Mouse (Mus musculus) liver, adult 2 months (tissue): ENCODE results near the gene Mtif2. TPM values are rescaled to one million over a fixed set of nuclear protein-coding genes. Genes with fewer than 3 reads are reported as not detected.

Experiments used
- DNase-seq: peaks from one replicate; pipeline ENCODE4 v3.0.0-alpha.2; 2011; ENCODE audit warnings: low read depth, low spot score; ENCODE audit errors: extremely low read depth
- H3K27ac ChIP-seq: fragments of 200-500 bp; replicated peaks from 2 replicates; pipeline ENCODE4 v1.5.1; 2012; ENCODE audit warnings: low read depth, mild to moderate bottlenecking, control low read depth, inconsistent platforms, low read length; ENCODE audit not compliant: insufficient read depth
- H3K27me3 ChIP-seq: fragments of 200-500 bp; 2 replicates; pipeline ENCODE4 v1.6.1; 2012; ENCODE audit warnings: mild to moderate bottlenecking, moderate library complexity, low read length, inconsistent platforms; ENCODE audit not compliant: control insufficient read depth, insufficient read depth
- H3K36me3 ChIP-seq: fragments of 200-500 bp; 2 replicates; pipeline ENCODE4 v1.6.1; 2012; ENCODE audit warnings: low read length, inconsistent platforms; ENCODE audit not compliant: control insufficient read depth, insufficient read depth
- H3K4me1 ChIP-seq: fragments of 200-500 bp; 2 replicates; pipeline ENCODE4 v1.6.1; 2011; ENCODE audit warnings: low read length; ENCODE audit not compliant: control insufficient read depth, insufficient read depth
- H3K4me3 ChIP-seq: fragments of 200-500 bp; 2 replicates; pipeline ENCODE4 v1.5.1; 2011; ENCODE audit warnings: low read depth, mild to moderate bottlenecking, control low read depth, low read length, moderate library complexity; ENCODE audit not compliant: insufficient read depth
- H3K79me2 ChIP-seq: fragments of 200-500 bp; 2 replicates; pipeline ENCODE4 v1.6.1; 2012; ENCODE audit warnings: inconsistent platforms, mild to moderate bottlenecking, low read length, moderate library complexity; ENCODE audit not compliant: control insufficient read depth, insufficient read depth
- H3K9ac ChIP-seq: fragments of 200-500 bp; 2 replicates; pipeline ENCODE4 v1.6.1; 2012; ENCODE audit warnings: low read depth, mild to moderate bottlenecking, control low read depth, inconsistent platforms, low read length
- CTCF ChIP-seq: fragments of 200-500 bp; IDR thresholded peaks from 2 replicates; pipeline ENCODE4 v1.5.1; 2011; ENCODE audit warnings: low read depth, low read length, control low read depth
- POLR2A ChIP-seq: fragments of 200-500 bp; IDR thresholded peaks from 2 replicates; pipeline ENCODE4 v1.6.1; 2011; ENCODE audit warnings: low read length, control low read depth; ENCODE audit not compliant: insufficient read depth; ENCODE audit errors: extremely low read depth
- WGBS: fragments of 180-500 bp; shearing (Covaris S2); methylation state at CpG from one replicate; pipeline ENCODE4 v1.1.7; 2018; 5-methylcytosine and 5-hydroxymethylcytosine counted together
- polyA plus RNA-seq: library from polyadenylated mRNA; depleted of rRNA; stranded (reverse); fragments of >200 nt; gene quantifications from 2 replicates; pipeline ENCODE4 v1.2.3, GENCODE M21; 2012; rRNA removed
- total RNA-seq: library from RNA; depleted of rRNA; stranded (reverse); fragments of >200 nt; gene quantifications from 2 replicates; pipeline ENCODE4 v1.2.3, GENCODE M21; 2014; rRNA removed

The Mtif2 gene
- total and polyA plus RNA-seq, 2 experiments = 8.3 to 26.2 TPM

- WGBS = 18% methylated on average over 2 of the region's 2 CpGs
- TF ChIP-seq CTCF (no peak), POLR2A (no peak)
- no peak overlapping the region for H3K9ac ChIP-seq
These were observed 46.4 kb downstream of the Mtif2 start for GRCm38 (mm10) chr11:29572656-29573055.

GRCm38 (mm10) chr11:29579610-29580009, 53.4 kb downstream of the Mtif2 start:
- no peak overlapping the region for H3K4me3 ChIP-seq
- H3K9ac ChIP-seq = no peak overlapping the region
- no peaks in the 10 kb centered on the region for H3K27me3 ChIP-seq
- H3K36me3 ChIP-seq = no peaks in the 10 kb centered on the region
- no peak for TF ChIP-seq POLR2A
- TF ChIP-seq CTCF = peak; percentile 28
- no peak overlapping the region for H3K27ac ChIP-seq
- DNase-seq = peak; percentile 10
- H3K4me1 ChIP-seq = no peaks in the 10 kb centered on the region
- no peaks in the 10 kb centered on the region for H3K79me2 ChIP-seq

More at GRCm38 (mm10) chr11:29572656-29573055, 46.4 kb downstream of the Mtif2 start:
- DNase-seq = peak; percentile 56
- Histone ChIP-seq H3K36me3 (no peaks in the 10 kb centered on the region), H3K4me1 (no peaks in the 10 kb centered on the region; the same call in 1 of the 2 replicates), H3K79me2 (no peaks in the 10 kb centered on the region), H3K27ac (no peak overlapping the region), H3K4me3 (no peak overlapping the region), H3K27me3 (no peaks in the 10 kb centered on the region)

Other genes starting within 250 kb of the Mtif2 start
- gene Ccdc88a, start 152.8 kb upstream of the Mtif2 start, total RNA-seq = 1.7 and 1.8 TPM in 2 replicates
- gene Ccdc88a, start 152.8 kb upstream of the Mtif2 start, polyA plus RNA-seq = 0.09 and 0.10 TPM in 2 replicates
- gene Prorsd1, start 11.4 kb upstream of the Mtif2 start, total RNA-seq = 14.6 and 15.8 TPM in 2 replicates
- 3.5 and 4.1 TPM in 2 replicates for gene Prorsd1, start 11.4 kb upstream of the Mtif2 start, polyA plus RNA-seq
- 0.28 TPM in 1 of 2 replicates, not detected in the other for gene Clhc1, start 21.5 kb downstream of the Mtif2 start, total RNA-seq
- gene Clhc1, start 21.5 kb downstream of the Mtif2 start, polyA plus RNA-seq = not detected in 2 replicates
- gene Rps27a, start 21.7 kb downstream of the Mtif2 start, total RNA-seq = 499 and 521 TPM in 2 replicates
- 58.8 and 67.0 TPM in 2 replicates for gene Rps27a, start 21.7 kb downstream of the Mtif2 start, polyA plus RNA-seq
- 110 and 156 TPM in 2 replicates for gene Rtn4, start 166.5 kb downstream of the Mtif2 start, total RNA-seq
- 38.7 and 45.3 TPM in 2 replicates for gene Rtn4, start 166.5 kb downstream of the Mtif2 start, polyA plus RNA-seq